Mouse (Mus musculus) hindbrain, postnatal 0 days (tissue): Measurements from ENCODE around the gene Scarb1. TPM values are rescaled to one million over a fixed set of nuclear protein-coding genes. Genes with fewer than 3 reads are reported as not detected.

ENCODE experiments used
- ATAC-seq: fragments of 200-750 bp; cut with Nextera tagmentation; 2 replicates; pipeline ENCODE4 v1.8.0; 2017; ENCODE audit warnings: mild to moderate bottlenecking, moderate TSS enrichment, moderate library complexity
- DNase-seq: peaks from one replicate; pipeline ENCODE4 v3.0.0-alpha.2; 2015; ENCODE audit warnings: low spot score
- H3K27ac ChIP-seq: fragments of 300-500 bp; sonication (generic); 2 replicates; pipeline ENCODE4 v1.5.1; 2014; ENCODE audit warnings: mild to moderate bottlenecking
- H3K27me3 ChIP-seq: fragments of 300-500 bp; sonication (generic); 2 replicates; pipeline ENCODE4 v1.6.1; 2014; ENCODE audit warnings: low read length, mixed read lengths; ENCODE audit not compliant: insufficient read depth
- H3K36me3 ChIP-seq: fragments of 300-500 bp; sonication (generic); 2 replicates; pipeline ENCODE4 v1.6.1; 2014; ENCODE audit warnings: low read length, mixed read lengths; ENCODE audit not compliant: insufficient read depth
- H3K4me1 ChIP-seq: fragments of 300-500 bp; sonication (generic); 2 replicates; pipeline ENCODE4 v1.6.1; 2014; ENCODE audit warnings: antibody characterized with exemption, low read length, mixed read lengths; ENCODE audit not compliant: insufficient read depth
- H3K4me2 ChIP-seq: fragments of 300-500 bp; sonication (generic); 2 replicates; pipeline ENCODE4 v1.6.1; 2014; ENCODE audit warnings: low read depth, mild to moderate bottlenecking, low read length, moderate library complexity, mixed read lengths
- H3K4me3 ChIP-seq: fragments of 300-500 bp; sonication (generic); 2 replicates; pipeline ENCODE4 v1.5.1; 2014; ENCODE audit warnings: low read length
- H3K9ac ChIP-seq: fragments of 300-500 bp; sonication (generic); replicated peaks from 2 replicates; pipeline ENCODE4 v1.6.1; 2014; ENCODE audit warnings: mild to moderate bottlenecking, low read length, moderate library complexity, mixed read lengths
- H3K9me3 ChIP-seq: fragments of 300-500 bp; sonication (generic); 2 replicates; pipeline ENCODE4 v1.6.1; 2016; ENCODE audit warnings: low read length, mixed read lengths
- CTCF ChIP-seq: IDR thresholded peaks from 2 replicates; pipeline ENCODE4 v1.5.1; 2016; ENCODE audit warnings: antibody characterized with exemption, control low read depth, low read depth
- WGBS: fragments of 180-500 bp; shearing (Covaris S2); extraction: QIAGEN DNeasy Blood & Tissue Kit; methylation state at CpG from one replicate; pipeline ENCODE4 v1.1.7; 2014; 5-methylcytosine and 5-hydroxymethylcytosine counted together
- polyA plus RNA-seq: library from polyadenylated mRNA; unstranded; fragments of >200 nt; fragmentation: Nextera tagmentation; extraction: Ambion mirVana; gene quantifications from 2 replicates; pipeline ENCODE4 v1.2.1, GENCODE M21; 2015
- total RNA-seq: library from RNA; depleted of rRNA; stranded (reverse); fragments of >200 nt; gene quantifications from 2 replicates; pipeline ENCODE4 v1.2.3, GENCODE M21; 2014

The Scarb1 gene
- total and polyA plus RNA-seq, 2 experiments from 2014 or later: 56.1 to 70.3 TPM

DNA sequence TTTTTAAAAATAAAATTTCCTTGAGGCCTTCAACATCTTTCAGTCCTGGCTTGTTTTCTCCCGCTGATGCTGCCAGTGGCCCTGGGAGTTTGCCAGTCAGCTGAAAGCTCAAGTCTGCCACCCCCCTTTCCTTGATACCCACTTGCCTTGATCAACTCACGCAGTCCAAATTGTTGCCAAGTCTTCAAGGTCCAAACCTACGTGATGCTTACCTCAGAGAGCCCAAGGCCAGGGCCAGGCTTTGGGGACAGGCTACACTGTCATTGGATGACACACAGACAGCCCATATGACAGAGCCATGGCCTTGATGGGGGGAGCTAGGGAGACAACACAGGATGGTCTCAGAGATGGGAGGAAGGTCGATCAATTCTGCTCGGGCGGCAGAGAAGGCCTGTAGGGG is 3.4 kb upstream of the Scarb1 start:
- ATAC-seq (no peak), DNase-seq (no peak)
- 82% methylated on average over 6 of the region's 6 CpGs for WGBS
- Histone ChIP-seq H3K27me3 (no peaks in the 10 kb centered on the region), H3K4me3 (no peak overlapping the region), H3K4me1 (peaks cover 8% of the 10 kb centered on the region), H3K9ac (no peak overlapping the region), H3K4me2 (no peak overlapping the region), H3K36me3 (no peaks in the 10 kb centered on the region), H3K9me3 (no peaks in the 10 kb centered on the region), H3K27ac (no peak overlapping the region)
- no peak for TF ChIP-seq CTCF

DNA sequence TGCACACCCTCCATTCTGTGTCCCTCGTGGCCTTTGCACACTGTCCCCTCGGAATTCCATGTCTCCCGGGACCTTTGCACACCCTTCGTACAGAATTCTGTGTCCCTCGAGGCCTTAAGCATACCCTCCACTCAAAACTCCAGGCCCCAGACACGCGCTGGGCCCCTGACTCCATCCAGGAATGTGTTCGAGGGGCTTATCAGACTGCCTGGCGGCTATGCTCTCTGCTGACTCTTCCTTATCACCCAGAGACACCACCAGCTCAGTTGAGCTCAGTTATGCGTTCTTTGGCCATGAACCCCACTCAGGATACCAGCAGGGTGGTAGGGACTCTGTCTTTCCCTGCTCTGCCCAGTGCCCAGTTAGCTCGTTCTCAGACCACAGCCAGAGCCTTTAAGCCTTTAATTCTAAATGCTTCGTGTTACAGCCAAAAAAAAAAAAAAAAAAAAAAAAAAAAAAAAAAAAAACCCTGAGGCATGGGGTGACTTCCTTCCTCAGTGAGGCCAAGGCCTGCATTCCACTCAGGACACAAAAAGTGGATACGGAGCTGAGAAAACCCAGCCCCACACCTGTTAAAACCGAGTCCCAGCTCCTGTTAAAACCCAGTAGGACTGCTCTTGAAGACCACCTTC is 681 bp upstream of the Scarb1 start:
- no peak for ATAC-seq

DNA sequence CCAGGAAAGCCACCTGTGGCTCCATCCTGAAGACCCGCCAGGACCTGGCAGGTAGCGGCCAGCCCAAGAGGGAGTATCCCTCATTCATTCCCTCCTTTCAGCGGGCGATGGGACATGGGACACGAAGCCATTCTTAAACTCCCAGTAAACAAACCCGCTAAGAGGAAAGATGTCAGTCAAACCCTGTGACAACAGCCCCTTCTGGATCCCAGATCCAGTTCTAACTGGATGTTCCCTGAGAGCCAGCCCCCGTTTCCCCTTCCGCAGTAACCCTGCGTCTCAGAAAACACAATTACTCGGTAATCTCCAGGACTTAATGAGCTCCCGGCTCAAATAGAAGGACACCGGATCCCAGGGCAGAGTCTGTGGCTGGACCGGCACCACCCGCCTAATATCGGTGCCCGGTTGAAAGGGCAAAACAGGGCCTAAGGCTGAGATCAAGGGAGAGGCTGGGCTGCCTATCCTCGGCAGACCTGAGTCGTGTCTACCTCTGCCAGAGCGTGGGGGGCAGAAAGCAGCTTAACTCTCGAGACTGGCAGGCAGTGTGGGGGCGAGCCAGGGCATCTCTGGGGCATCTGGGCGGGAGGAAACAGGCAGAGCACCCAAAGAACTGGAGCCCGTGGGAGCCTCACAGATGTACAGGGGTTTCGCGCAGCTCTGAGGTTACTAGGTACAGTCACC is 903 bp downstream of the Scarb1 start:
- Histone ChIP-seq H3K36me3 (no peaks in the 10 kb centered on the region), H3K9ac (peak overlapping the region; percentile 77), H3K4me1 (peaks cover 12% of the 10 kb centered on the region), H3K9me3 (no peaks in the 10 kb centered on the region), H3K4me2 (peak overlapping the region; percentile 98), H3K27ac (peak overlapping the region; percentile 52), H3K27me3 (no peaks in the 10 kb centered on the region), H3K4me3 (peak overlapping the region; percentile 77)
- DNase-seq: no peak
- ATAC-seq: peak; percentile 36
- TF ChIP-seq CTCF: no peak
- 2% methylated on average over 25 of the region's 25 CpGs for WGBS

More for the DNA sequence above, 681 bp upstream of the Scarb1 start:
- Histone ChIP-seq H3K9ac (peak overlapping the region; percentile 77), H3K4me1 (peaks cover 12% of the 10 kb centered on the region), H3K36me3 (no peaks in the 10 kb centered on the region), H3K9me3 (no peaks in the 10 kb centered on the region), H3K27ac (no peak overlapping the region), H3K4me2 (peak overlapping the region; percentile 98), H3K4me3 (peak overlapping the region; percentile 77), H3K27me3 (no peaks in the 10 kb centered on the region)
- WGBS: 57% methylated on average over 14 of the region's 14 CpGs
- no peak for DNase-seq
- TF ChIP-seq CTCF: no peak

DNA sequence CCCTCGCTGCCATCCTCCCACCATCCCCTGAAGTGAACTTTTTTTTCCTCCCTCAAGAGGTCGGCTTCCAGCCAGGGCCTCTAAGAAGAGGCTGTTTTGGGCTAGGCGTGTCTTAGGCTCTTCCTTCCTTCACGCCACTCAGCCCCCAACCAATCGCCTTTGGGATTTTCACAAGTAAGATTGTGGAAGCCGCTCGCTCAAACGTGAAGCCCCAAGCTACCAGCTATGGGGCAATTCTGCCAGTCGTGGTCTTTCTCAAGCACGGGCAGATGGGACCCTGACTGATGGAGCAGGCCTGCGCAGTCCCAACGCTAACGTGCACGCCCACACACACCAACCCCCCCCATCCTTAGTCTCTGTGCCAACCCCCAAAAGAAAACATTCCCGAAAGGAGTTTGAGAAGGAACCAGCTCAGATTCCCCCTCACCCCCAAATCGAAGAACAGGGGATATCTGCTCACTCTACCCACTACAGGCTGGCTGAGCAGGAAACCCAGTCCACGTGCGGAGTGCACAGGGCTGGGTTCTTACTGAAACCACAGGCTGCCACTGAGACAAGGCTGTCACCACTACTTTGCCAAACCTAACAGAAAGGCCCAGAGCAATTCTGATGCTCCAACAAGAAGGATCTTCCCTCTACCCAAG is 1.7 kb downstream of the Scarb1 start:
- no peak for TF ChIP-seq CTCF
- H3K4me3 ChIP-seq: peak overlapping the region; percentile 77
- H3K27ac ChIP-seq: peak overlapping the region; percentile 52; the same call in 1 of the 2 replicates
- H3K9ac ChIP-seq: peak overlapping the region; percentile 77
- H3K36me3 ChIP-seq: no peaks in the 10 kb centered on the region
- peaks cover 12% of the 10 kb centered on the region for H3K4me1 ChIP-seq
- peak; percentile 68 for DNase-seq
- no peaks in the 10 kb centered on the region for H3K9me3 ChIP-seq
- WGBS: 7% methylated on average over 18 of the region's 18 CpGs
- H3K4me2 ChIP-seq: peak overlapping the region; percentile 98
- ATAC-seq: peak; percentile 33
- H3K27me3 ChIP-seq: no peaks in the 10 kb centered on the region

DNA sequence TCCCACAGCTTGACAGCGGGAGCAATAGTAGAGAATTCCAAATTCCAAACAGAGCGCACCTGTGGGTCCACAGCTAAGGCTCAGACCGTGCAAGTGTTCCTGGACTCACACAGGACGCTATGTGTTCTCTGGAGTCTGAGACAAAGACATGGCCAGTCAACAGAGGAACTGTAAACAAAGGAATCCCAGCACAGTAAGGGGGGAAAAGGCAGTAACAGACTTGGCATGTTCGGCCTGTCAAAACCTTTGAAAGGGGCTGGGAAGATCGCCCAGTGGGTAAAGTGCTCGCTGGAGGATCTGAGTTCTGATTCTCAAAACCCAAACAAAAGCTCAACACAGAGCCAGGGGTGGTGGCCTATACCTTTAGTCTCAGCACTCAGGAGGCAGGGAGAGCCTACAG is 3.4 kb downstream of the Scarb1 start:
- Histone ChIP-seq H3K27ac (no peak overlapping the region), H3K4me2 (no peak overlapping the region), H3K9me3 (no peaks in the 10 kb centered on the region), H3K27me3 (no peaks in the 10 kb centered on the region), H3K4me3 (no peak overlapping the region), H3K9ac (no peak overlapping the region), H3K4me1 (peaks cover 12% of the 10 kb centered on the region), H3K36me3 (no peaks in the 10 kb centered on the region)
- no peak for TF ChIP-seq CTCF
- DNase-seq (no peak), ATAC-seq (no peak)
- 48% methylated on average over 7 of the region's 7 CpGs for WGBS

DNA sequence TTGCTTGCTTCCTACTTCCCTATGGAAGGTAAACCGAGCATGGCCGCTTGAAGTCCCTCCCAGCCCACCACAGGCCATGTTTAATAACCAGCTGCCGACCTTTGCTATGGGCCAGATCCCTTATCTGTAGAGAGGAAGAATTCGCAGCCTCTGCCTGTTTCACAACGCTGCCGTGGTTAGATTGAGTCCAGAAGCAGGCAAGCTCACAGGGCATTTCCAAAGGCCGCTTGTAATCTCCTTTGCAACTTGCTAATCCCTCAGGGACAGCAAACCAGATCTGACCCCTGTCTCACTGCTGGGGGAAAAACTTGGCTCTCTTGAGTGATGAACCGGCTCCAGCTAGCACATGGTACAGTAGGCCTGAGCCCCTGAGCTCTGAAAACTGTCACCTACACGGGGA is 3.9 kb downstream of the Scarb1 start:
- Histone ChIP-seq H3K4me3 (no peak overlapping the region), H3K4me1 (peaks cover 12% of the 10 kb centered on the region), H3K9ac (no peak overlapping the region), H3K36me3 (no peaks in the 10 kb centered on the region), H3K4me2 (no peak overlapping the region), H3K9me3 (no peaks in the 10 kb centered on the region), H3K27me3 (no peaks in the 10 kb centered on the region), H3K27ac (no peak overlapping the region)
- DNase-seq: no peak
- ATAC-seq: no peak
- TF ChIP-seq CTCF: no peak
- WGBS: 49% methylated on average over 9 of the region's 9 CpGs
